Mouse (Mus musculus) lung, adult 2 months (tissue): ENCODE measurements around the gene Aaas. TPM values are rescaled to one million over a fixed set of nuclear protein-coding genes. Genes with fewer than 3 reads are reported as not detected.
A peak's percentile ranks its signal among the peaks of the same experiment; 100 is the strongest.
"Not testable (repeated sequence)": the region's sequence is repeated elsewhere in the genome, so short reads cannot be mapped to it uniquely, and the experiment has no call there.

Experiments used
- DNase-seq: peaks from one replicate; pipeline ENCODE4 v3.0.0; 2022
- H3K4me1 ChIP-seq: fragments of 200-500 bp; 2 replicates; pipeline ENCODE4 v1.6.1; 2011; ENCODE audit warnings: low read length; ENCODE audit not compliant: control insufficient read depth, insufficient read depth
- H3K4me3 ChIP-seq: fragments of 200-500 bp; replicated peaks from 2 replicates; pipeline ENCODE3; 2011; ENCODE audit warnings: low read depth, mild to moderate bottlenecking, control low read depth, low read length; ENCODE audit errors: extremely low read depth
- CTCF ChIP-seq: fragments of 200-500 bp; IDR thresholded peaks from 2 replicates; pipeline ENCODE4 v1.5.1; 2011; ENCODE audit warnings: mild to moderate bottlenecking, low read length, control low read depth; ENCODE audit not compliant: insufficient read depth
- POLR2A ChIP-seq: fragments of 200-500 bp; IDR thresholded peaks from 2 replicates; pipeline ENCODE4 v1.6.1; 2011; ENCODE audit warnings: low read depth, mild to moderate bottlenecking, control low read depth, low read length, borderline replicate concordance; ENCODE audit errors: extremely low read depth
- WGBS: fragments of 180-500 bp; shearing (Covaris S2); methylation state at CpG from one replicate; pipeline ENCODE4 v1.1.7; 2018; 5-methylcytosine and 5-hydroxymethylcytosine counted together
- polyA plus RNA-seq: library from polyadenylated mRNA; depleted of rRNA; stranded (reverse); fragments of >200 nt; gene quantifications from 2 replicates; pipeline ENCODE4 v1.2.3, GENCODE M21; 2012

Aaas gene
- polyA plus RNA-seq, 1 experiment, result 27.5 TPM

- DNase-seq, result no peak
- 88% methylated on average over 3 of the region's 3 CpGs for WGBS
- TF ChIP-seq CTCF, result no peak
- no peak for TF ChIP-seq POLR2A
- Histone ChIP-seq H3K4me3 (no peak overlapping the region), H3K4me1 (no peaks in the 10 kb centered on the region)
These were observed 6.1 kb downstream of the Aaas start for GRCm38 (mm10) chr15:102344490-102344889.

GRCm38 (mm10) chr15:102341580-102341979 is 9.0 kb downstream of the Aaas start:
- TF ChIP-seq POLR2A (no peak), CTCF (peak; percentile 79)
- 9% methylated on average over 1 of the region's 1 CpGs for WGBS
- H3K4me1 ChIP-seq, result no peaks in the 10 kb centered on the region
- H3K4me3 ChIP-seq, result no peak overlapping the region
- DNase-seq, result peak; percentile 40

DNA sequence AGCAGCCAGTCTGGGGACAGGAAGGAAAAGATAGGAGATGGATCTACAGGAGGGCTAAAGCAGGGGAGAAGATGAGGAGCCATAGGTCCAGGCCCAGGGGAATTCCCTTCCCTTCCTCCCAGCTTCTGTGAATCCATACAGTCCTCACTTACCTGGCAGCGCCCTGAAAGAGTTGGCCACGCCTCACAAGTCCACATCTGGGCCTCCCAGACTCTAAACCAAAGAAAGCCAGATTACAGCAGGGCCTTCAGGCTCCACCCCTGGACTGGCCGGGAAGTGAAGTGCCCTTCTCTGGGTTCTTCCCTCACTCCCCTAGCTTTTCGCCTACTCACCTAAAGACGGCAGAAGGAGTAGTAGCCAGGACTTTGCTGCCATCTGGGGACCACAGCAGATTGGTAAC is 11.0 kb downstream of the Aaas start:
- Histone ChIP-seq H3K4me3 (no peak overlapping the region), H3K4me1 (no peaks in the 10 kb centered on the region)
- no peak for DNase-seq
- no peak for TF ChIP-seq POLR2A
- no peak for TF ChIP-seq CTCF
- 66% methylated on average over 5 of the region's 5 CpGs for WGBS

DNA sequence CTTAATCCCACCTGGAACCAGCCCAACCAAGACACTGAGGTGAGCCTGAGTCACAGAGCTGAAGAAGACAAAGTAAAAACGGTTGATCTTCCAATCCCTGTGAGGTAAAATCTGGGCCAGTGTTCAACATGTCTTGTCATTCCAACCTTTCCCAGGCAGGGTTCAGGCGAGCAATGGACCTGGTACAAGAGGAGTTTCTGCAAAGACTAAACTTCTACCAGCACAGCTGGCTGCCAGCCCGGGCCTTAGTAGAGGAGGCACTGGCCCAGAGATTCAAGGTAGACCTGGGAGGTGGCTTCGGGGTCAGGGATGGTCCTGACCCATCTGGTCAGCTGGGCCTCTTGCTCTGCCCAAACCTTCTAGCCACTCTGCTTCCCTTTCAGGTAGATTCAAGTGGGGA is 13.6 kb downstream of the Aaas start:
- TF ChIP-seq CTCF (no peak), POLR2A (no peak)
- H3K4me1 ChIP-seq, result no peaks in the 10 kb centered on the region
- no peak for DNase-seq
- 84% methylated on average over 4 of the region's 4 CpGs for WGBS
- no peak overlapping the region for H3K4me3 ChIP-seq

GRCm38 (mm10) chr15:102335925-102336324 is 14.6 kb downstream of the Aaas start:
- H3K4me3 ChIP-seq, DNase-seq: not testable (repeated sequence)
- WGBS, result 91% methylated on average over 5 of the region's 5 CpGs

GRCm38 (mm10) chr15:102335254-102335653 is 15.3 kb downstream of the Aaas start:
- no peak for TF ChIP-seq CTCF
- TF ChIP-seq POLR2A, result no peak
- DNase-seq, result no peak
- Histone ChIP-seq H3K4me3 (no peak overlapping the region), H3K4me1 (no peaks in the 10 kb centered on the region; the same call in 1 of the 2 replicates)
- WGBS, result 81% methylated on average over 8 of the region's 8 CpGs

More at GRCm38 (mm10) chr15:102335925-102336324, 14.6 kb downstream of the Aaas start:
- H3K4me1 ChIP-seq, result not testable (repeated sequence)

DNA sequence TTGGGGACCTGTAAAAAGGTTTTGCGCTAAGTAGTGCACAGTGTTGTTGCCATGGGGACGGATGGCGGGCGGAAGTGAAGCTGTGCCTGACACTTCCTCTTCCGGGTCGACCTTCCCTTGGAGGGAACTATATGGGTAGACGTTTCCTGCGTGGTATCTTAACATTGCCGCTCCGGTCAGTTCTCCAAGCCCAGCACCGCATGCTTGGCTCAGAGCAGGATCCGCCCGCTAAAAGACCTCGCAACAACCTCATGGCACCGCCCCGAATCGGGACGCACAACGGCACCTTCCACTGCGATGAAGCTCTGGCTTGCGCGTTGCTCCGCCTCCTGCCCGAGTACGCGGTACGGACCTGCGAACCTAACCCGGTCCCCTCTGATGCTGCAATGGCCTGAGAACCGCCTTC is 19.0 kb downstream of the Aaas start, which contains the start of gene Myg1:
Gene Myg1 (plus strand): TSS at position 100 of the 406 bp plus-strand sequence.
- H3K4me3 ChIP-seq, result peak within 1 kb of the TSS; percentile 96
- TF ChIP-seq POLR2A (peak; percentile 81; the same call in 1 of the 2 replicates), CTCF (no peak)
- DNase-seq, result peak; percentile 76
- no peaks in the 10 kb centered on the region; the same call in 1 of the 2 replicates for H3K4me1 ChIP-seq
- WGBS, result under 1% methylated on average over 30 of the region's 30 CpGs

- DNase-seq, result no peak
- no peak for TF ChIP-seq CTCF
- TF ChIP-seq POLR2A, result no peak
- peak overlapping the region; percentile 2 for H3K4me3 ChIP-seq
- 43% methylated on average over 8 of the region's 8 CpGs for WGBS
- H3K4me1 ChIP-seq, result peaks cover 2% of the 10 kb centered on the region; the same call in 1 of the 2 replicates
These were observed 23.7 kb downstream of the Aaas start for GRCm38 (mm10) chr15:102326892-102327291.

DNA sequence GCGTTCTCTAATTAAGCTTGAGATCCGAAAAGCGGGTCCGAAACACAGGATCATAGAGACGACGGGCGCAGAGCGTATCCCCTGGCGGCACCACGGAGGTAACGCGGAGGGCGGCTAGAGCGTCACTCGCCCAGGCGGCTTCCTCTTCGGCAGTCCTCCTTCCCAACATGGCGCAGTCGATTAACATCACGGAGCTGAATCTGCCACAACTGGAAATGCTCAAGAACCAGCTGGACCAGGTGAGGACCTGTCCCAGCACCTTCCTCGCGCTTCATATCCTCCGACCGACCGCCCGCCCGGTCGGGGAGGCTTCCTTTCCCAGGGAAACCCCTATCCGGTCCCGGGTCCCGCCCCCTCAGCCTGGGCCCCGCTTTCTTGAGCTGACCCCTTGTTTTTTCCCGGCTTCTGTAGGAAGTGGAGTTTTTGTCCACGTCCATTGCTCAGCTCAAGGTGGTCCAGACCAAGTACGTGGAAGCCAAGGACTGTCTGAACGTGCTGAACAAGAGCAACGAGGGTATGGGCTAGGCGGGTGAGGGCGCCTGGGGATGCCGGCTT is 24.5 kb downstream of the Aaas start, which contains the start of gene Pfdn5:
Gene Pfdn5 (plus strand): TSS at position 95 of the 555 bp plus-strand sequence.
- Histone ChIP-seq H3K4me1 (peaks cover 2% of the 10 kb centered on the region; the same call in 1 of the 2 replicates), H3K4me3 (peak within 1 kb of the TSS; percentile 80)
- TF ChIP-seq POLR2A (peak; percentile 75; the same call in 1 of the 2 replicates), CTCF (no peak)
- WGBS, result under 1% methylated on average over 40 of the region's 40 CpGs
- peak; percentile 81 for DNase-seq
